Comparison of ENCODE assay signal across 26 mouse cellular contexts in genomic region chr11:121714745-121715485, GRCm38 (mm10). TPM values are rescaled to one million over a fixed set of nuclear protein-coding genes. Genes with fewer than 3 reads are reported as not detected.
DNase-seq lines count a peak whose midpoint lies in the region; ATAC-seq and TF ChIP-seq lines count a peak whose summit lies in the region.
"Had no signal": no experiment of that assay in that cellular context is flagged by ENCODE, and none has a peak within 500 bp of the region (broad histone marks: within the 10 kb centered on the region; RNA-seq: fewer than 3 reads in every experiment).

No protein-coding gene starts in this region.

- H3K4me1 ChIP-seq in kidney, embryonic 15.5 days, result peaks cover 14% of the 10 kb centered on the region
- H3K4me1 ChIP-seq in lung, postnatal 0 days (ENCODE audit: insufficient read depth, low read depth, low read length), result no peaks in the 10 kb centered on the region
- H3K4me1 ChIP-seq in lung, adult 2 months (ENCODE audit: control insufficient read depth, insufficient read depth, low read length), result peaks cover 3% of the 10 kb centered on the region; the same call in 1 of the 2 replicates
- H3K4me1 ChIP-seq in stomach, postnatal 0 days (replicated peaks; ENCODE audit: control insufficient read depth, insufficient read depth), result peaks cover 2% of the 10 kb centered on the region; the same call in 1 of the 2 replicates
- H3K4me1 ChIP-seq: heart, embryonic 13.5 days; limb, embryonic 15.5 days; midbrain, embryonic 13.5 days had no signal

- peaks cover 18% of the 10 kb centered on the region for H3K36me3 ChIP-seq in kidney, embryonic 15.5 days
- no peaks in the 10 kb centered on the region for H3K36me3 ChIP-seq in lung, postnatal 0 days (ENCODE audit: insufficient read depth, low read length)
- H3K36me3 ChIP-seq in stomach, postnatal 0 days (ENCODE audit: control insufficient read depth, insufficient read depth, low read length), result peaks cover 16% of the 10 kb centered on the region
- H3K36me3 ChIP-seq: limb, embryonic 10.5 days; midbrain, embryonic 13.5 days had no signal

- TF ChIP-seq EP300 in lung, postnatal 0 days (IDR thresholded peaks at IDR 0.05), result no peak
- no peak for TF ChIP-seq EP300 in stomach, postnatal 0 days (optimal IDR thresholded peaks at IDR 0.05)

- H3K4me2 ChIP-seq in kidney, embryonic 15.5 days, result no peak overlapping the region
- H3K4me2 ChIP-seq in lung, postnatal 0 days (replicated peaks; ENCODE audit: low read depth, low read length), result no peak overlapping the region
- H3K4me2 ChIP-seq in stomach, postnatal 0 days (replicated peaks; ENCODE audit: low read depth), result no peak overlapping the region
- H3K4me2 ChIP-seq: heart, embryonic 13.5 days; hindbrain, embryonic 14.5 days; limb, embryonic 15.5 days; midbrain, embryonic 13.5 days had no signal

- 73% methylated on average over 2 of the region's 2 CpGs for WGBS in kidney, embryonic 15.5 days
- WGBS in lung, postnatal 0 days, result 61% methylated on average over 2 of the region's 2 CpGs
- WGBS in lung, adult 2 months, result 69% methylated on average over 2 of the region's 2 CpGs
- WGBS in stomach, postnatal 0 days, result 52% methylated on average over 2 of the region's 2 CpGs

- no peak overlapping the region for H3K4me3 ChIP-seq in kidney, embryonic 15.5 days (replicated peaks)
- H3K4me3 ChIP-seq in lung, postnatal 0 days (ENCODE audit: low read depth, low read length), result no peak overlapping the region
- no peak overlapping the region for H3K4me3 ChIP-seq in lung, adult 2 months (replicated peaks; ENCODE audit: extremely low read depth, low read depth, low read length)
- no peak overlapping the region for H3K4me3 ChIP-seq in stomach, postnatal 0 days (ENCODE audit: low read depth, low read length)
- H3K4me3 ChIP-seq: erythroblast, embryonic 14.5 days; gastrocnemius, adult 2 months; heart, embryonic 13.5 days; limb, embryonic 10.5 days; limb, embryonic 15.5 days; midbrain, embryonic 13.5 days had no signal

- TF ChIP-seq POLR2A in lung, adult 2 months (IDR thresholded peaks at IDR 0.05; ENCODE audit: borderline replicate concordance, extremely low read depth, low read depth, low read length), result no peak

- peak; percentile 66 for DNase-seq in kidney, postnatal 10 days
- DNase-seq in lung, postnatal 0 days (ENCODE audit: low spot score), result peak; percentile 25
- no peak for DNase-seq in lung, adult 2 months
- DNase-seq in lung, postnatal 4 days, result peak; percentile 37 to 64
- peak; percentile 56 for DNase-seq in stomach, postnatal 0 days (ENCODE audit: low spot score)
- no peak for DNase-seq in right cerebral cortex, postnatal 14 days
- DNase-seq: adrenal gland, adult 2 months; adrenal gland, postnatal 36 days; B cell, adult 2 months; cerebellum, adult 18-20 months; gastrocnemius, adult 2 months; kidney, adult 8-10 months; layer of hippocampus, postnatal 36 days; retina, postnatal 1 day; right cerebral cortex, postnatal 25 days; spleen, adult 18-20 months had no signal

- no peak overlapping the region for H3K27ac ChIP-seq in kidney, embryonic 15.5 days
- no peak overlapping the region for H3K27ac ChIP-seq in lung, postnatal 0 days (ENCODE audit: low read length)
- H3K27ac ChIP-seq in stomach, postnatal 0 days (replicated peaks), result peak overlapping the region; percentile 81
- H3K27ac ChIP-seq: gastrocnemius, adult 2 months; heart, embryonic 13.5 days; hindbrain, embryonic 14.5 days; limb, embryonic 10.5 days; limb, embryonic 15.5 days; liver, embryonic 14.5 days; midbrain, embryonic 13.5 days had no signal

- no peak for TF ChIP-seq CTCF in lung, postnatal 0 days (IDR thresholded peaks at IDR 0.05)
- no peak for TF ChIP-seq CTCF in lung, adult 2 months (IDR thresholded peaks at IDR 0.05; ENCODE audit: insufficient read depth, low read length)
- TF ChIP-seq CTCF in stomach, postnatal 0 days (IDR thresholded peaks at IDR 0.05; ENCODE audit: low read depth), result no peak

- H3K9me3 ChIP-seq in kidney, embryonic 15.5 days (replicated peaks), result no peaks in the 10 kb centered on the region
- no peaks in the 10 kb centered on the region for H3K9me3 ChIP-seq in lung, postnatal 0 days (ENCODE audit: low read length)
- no peaks in the 10 kb centered on the region for H3K9me3 ChIP-seq in stomach, postnatal 0 days (ENCODE audit: control insufficient read depth, low read length)
- H3K9me3 ChIP-seq: heart, embryonic 13.5 days; limb, embryonic 10.5 days; limb, embryonic 15.5 days; midbrain, embryonic 13.5 days had no signal

- no peak for ATAC-seq in kidney, embryonic 15.5 days (replicated peaks; ENCODE audit: low FRiP score)
- no peak; the same call in 1 of the 2 replicates for ATAC-seq in lung, postnatal 0 days
- ATAC-seq in stomach, postnatal 0 days (ENCODE audit: low FRiP score, low TSS enrichment), result peak; percentile 76
- no peak for ATAC-seq in activated CD4-positive, CD25-positive, alpha-beta regulatory T cell, adult 4 months
- ATAC-seq: forebrain, embryonic 16.5 days; midbrain, embryonic 13.5 days had no signal

- H3K9ac ChIP-seq in kidney, embryonic 15.5 days, result no peak overlapping the region
- no peak overlapping the region for H3K9ac ChIP-seq in lung, postnatal 0 days (replicated peaks; ENCODE audit: low read depth)
- H3K9ac ChIP-seq in stomach, postnatal 0 days (ENCODE audit: low read length), result no peak overlapping the region
- H3K9ac ChIP-seq: heart, embryonic 13.5 days; hindbrain, embryonic 14.5 days; limb, embryonic 15.5 days; liver, embryonic 14.5 days; midbrain, embryonic 13.5 days had no signal

- H3K27me3 ChIP-seq in kidney, embryonic 15.5 days, result no peaks in the 10 kb centered on the region
- no peaks in the 10 kb centered on the region for H3K27me3 ChIP-seq in lung, postnatal 0 days (replicated peaks; ENCODE audit: insufficient read depth, low read length)
- H3K27me3 ChIP-seq in stomach, postnatal 0 days (ENCODE audit: control insufficient read depth, insufficient read depth, low read length), result no peaks in the 10 kb centered on the region
- H3K27me3 ChIP-seq: heart, embryonic 13.5 days; limb, embryonic 15.5 days; midbrain, embryonic 13.5 days had no signal

RNA-seq across cellular contexts. Expression of gene Metrnl, which starts 13.6 kb away (rescaled TPM):
- polyA plus RNA-seq in kidney, embryonic 15.5 days (2015; fragmentation: Nextera tagmentation; extraction: Ambion mirVana), result 23.3 and 24.2 TPM in 2 replicates
- 22.3 and 23.6 TPM in 2 replicates for polyA plus RNA-seq in lung, postnatal 0 days (2015; fragmentation: Nextera tagmentation; extraction: Ambion mirVana)
- polyA plus RNA-seq in lung, adult 2 months (2012; rRNA removed), result 35.1 and 36.0 TPM in 2 replicates
- 62.4 and 67.3 TPM in 2 replicates for polyA plus RNA-seq in stomach, postnatal 0 days (2015; fragmentation: Nextera tagmentation; extraction: Ambion mirVana)
- polyA plus RNA-seq in activated CD4-positive, CD25-positive, alpha-beta regulatory T cell, adult 4 months (2017; shearing (Covaris generic)), result 1 to 10 TPM in 1 of 2 experiments, under 1 TPM in 1; 0.60 to 1.1 TPM

RNA-seq across cellular contexts. Expression of gene B3gntl1, which starts 42.0 kb away (rescaled TPM):
- polyA plus RNA-seq in kidney, embryonic 15.5 days (2015; fragmentation: Nextera tagmentation; extraction: Ambion mirVana), result 7.0 and 8.0 TPM in 2 replicates
- polyA plus RNA-seq in lung, postnatal 0 days (2015; fragmentation: Nextera tagmentation; extraction: Ambion mirVana), result 3.4 and 4.3 TPM in 2 replicates
- 5.5 and 8.0 TPM in 2 replicates for polyA plus RNA-seq in lung, adult 2 months (2012; rRNA removed)
- 3.3 and 4.2 TPM in 2 replicates for polyA plus RNA-seq in stomach, postnatal 0 days (2015; fragmentation: Nextera tagmentation; extraction: Ambion mirVana)
- polyA plus RNA-seq in activated CD4-positive, CD25-positive, alpha-beta regulatory T cell, adult 4 months (2017; shearing (Covaris generic)), result 10 to 100 TPM in 1 of 2 experiments, 1 to 10 TPM in 1; 8.4 to 11.3 TPM
- polyA plus RNA-seq: erythroblast, embryonic 14.5 days had no signal

Comparison
In these comparisons a context has a peak if more than half of its experiments do, and no peak if none do; other contexts are left out.
1. DNase-seq: peak in kidney, postnatal 10 days (single experiment), lung, postnatal 0 days (single experiment), lung, postnatal 4 days (2 of 2) and stomach, postnatal 0 days (single experiment); none in lung, adult 2 months (single experiment) and right cerebral cortex, postnatal 14 days (single experiment).
2. RNA of gene Metrnl, which starts 13.6 kb away (polyA plus RNA-seq): 62.4 to 67.3 TPM in stomach, postnatal 0 days, 35.1 to 36.0 TPM in lung, adult 2 months, 23.3 to 24.2 TPM in kidney, embryonic 15.5 days and 22.3 to 23.6 TPM in lung, postnatal 0 days; 0.60 to 1.1 TPM in activated CD4-positive, CD25-positive, alpha-beta regulatory T cell, adult 4 months; every median in the first group is over 10 times any median in the second.